ENCODE assay signal across 8 mouse cellular contexts in genomic region chr6:76977817-76978216, GRCm38 (mm10).
DNase-seq lines count a peak whose midpoint lies in the region; ATAC-seq lines count a peak whose summit lies in the region.
"Had no signal": no experiment of that assay in that cellular context is flagged by ENCODE, and none has a peak within 500 bp of the region (broad histone marks: within the 10 kb centered on the region; RNA-seq: fewer than 3 reads in every experiment).

No protein-coding gene starts in this region.

- DNase-seq in cerebellum, adult 11-12 months: peak; percentile 86
- peak; percentile 89 to 95 for DNase-seq in cerebellum, postnatal 14 days
- no peak for DNase-seq in hindbrain, embryonic 14.5 days (ENCODE audit: low spot score)
- DNase-seq in thymus, postnatal 0 days (ENCODE audit: low spot score): no peak
- DNase-seq in gastrocnemius, postnatal 10 days: no peak
- DNase-seq in frontal cortex, adult 2 months (ENCODE audit: extremely low spot score in 1 of 2, low spot score in 1 of 2): no peak

- no peak overlapping the region for H3K4me3 ChIP-seq in hindbrain, embryonic 14.5 days (replicated peaks; ENCODE audit: low read length)
- H3K4me3 ChIP-seq in midbrain, embryonic 15.5 days: no peak overlapping the region

- H3K27me3 ChIP-seq in hindbrain, embryonic 14.5 days (ENCODE audit: control insufficient read depth, insufficient read depth, low read length): no peaks in the 10 kb centered on the region
- no peaks in the 10 kb centered on the region for H3K27me3 ChIP-seq in midbrain, embryonic 15.5 days (replicated peaks)
- H3K27me3 ChIP-seq: Patski had no signal

- no peaks in the 10 kb centered on the region for H3K4me1 ChIP-seq in hindbrain, embryonic 14.5 days (replicated peaks; ENCODE audit: control insufficient read depth, insufficient read depth, low read length)
- H3K4me1 ChIP-seq in midbrain, embryonic 15.5 days: peaks cover 7% of the 10 kb centered on the region; the same call in 1 of the 2 replicates

- no peak overlapping the region for H3K27ac ChIP-seq in hindbrain, embryonic 14.5 days
- peak overlapping the region; percentile 31; the same call in 1 of the 2 replicates for H3K27ac ChIP-seq in midbrain, embryonic 15.5 days

- WGBS in hindbrain, embryonic 14.5 days: 13% methylated on average over 3 of the region's 3 CpGs
- WGBS in midbrain, embryonic 15.5 days: 10% methylated on average over 3 of the region's 3 CpGs

- 0 out of 2 replicates have a peak, but pooled peaks cover 5% of the 10 kb centered on the region for H3K36me3 ChIP-seq in hindbrain, embryonic 14.5 days (replicated peaks; ENCODE audit: control insufficient read depth, insufficient read depth)
- no peaks in the 10 kb centered on the region for H3K36me3 ChIP-seq in midbrain, embryonic 15.5 days (replicated peaks)

- H3K9ac ChIP-seq in hindbrain, embryonic 14.5 days: no peak overlapping the region
- no peak overlapping the region for H3K9ac ChIP-seq in midbrain, embryonic 15.5 days

- peak; percentile 76; the same call in 1 of the 2 replicates for ATAC-seq in hindbrain, embryonic 14.5 days (ENCODE audit: low FRiP score)
- ATAC-seq in midbrain, embryonic 15.5 days (replicated peaks): peak; percentile 88
- ATAC-seq: Patski had no signal

- no peaks in the 10 kb centered on the region for H3K9me3 ChIP-seq in hindbrain, embryonic 14.5 days (ENCODE audit: control insufficient read depth, low read length)
- no peaks in the 10 kb centered on the region for H3K9me3 ChIP-seq in midbrain, embryonic 15.5 days

- no peak overlapping the region for H3K4me2 ChIP-seq in hindbrain, embryonic 14.5 days (replicated peaks)
- no peak overlapping the region for H3K4me2 ChIP-seq in midbrain, embryonic 15.5 days

Comparison
In these comparisons a context has a peak if more than half of its experiments do, and no peak if none do; other contexts are left out.
1. DNase-seq: peak in cerebellum, adult 11-12 months (single experiment) and cerebellum, postnatal 14 days (2 of 2); none in hindbrain, embryonic 14.5 days (single experiment), thymus, postnatal 0 days (single experiment), gastrocnemius, postnatal 10 days (single experiment) and frontal cortex, adult 2 months (0 of 2).